Mouse (Mus musculus) cerebellum, adult 2 months (tissue): Measurements from ENCODE around the gene St8sia1.

Experiments
- CTCF ChIP-seq: fragments of 200-500 bp; IDR thresholded peaks from 2 replicates; pipeline ENCODE4 v1.5.1; 2011; ENCODE audit warnings: low read depth, mild to moderate bottlenecking, control low read depth, low read length, moderate library complexity, borderline replicate concordance; ENCODE audit not compliant: insufficient read depth
- POLR2A ChIP-seq: fragments of 200-500 bp; IDR thresholded peaks from 2 replicates; pipeline ENCODE4 v1.6.1; 2011; ENCODE audit warnings: low read length, control low read depth, borderline replicate concordance; ENCODE audit not compliant: insufficient read depth

GRCm38 (mm10) chr6:142847914-142848674 lies 116.2 kb downstream of the St8sia1 start:
- no peak for TF ChIP-seq CTCF
- TF ChIP-seq POLR2A: no peak
